Mouse (Mus musculus) lung, postnatal 0 days (tissue): ENCODE data around the gene Mical3. TPM values are rescaled to one million over a fixed set of nuclear protein-coding genes. Genes with fewer than 3 reads are reported as not detected.
A peak's percentile ranks its signal among the peaks of the same experiment; 100 is the strongest.
"Not testable (repeated sequence)": the region's sequence is repeated elsewhere in the genome, so short reads cannot be mapped to it uniquely, and the experiment has no call there.

Experiments
- ATAC-seq: fragments of 200-750 bp; cut with Nextera tagmentation; 2 replicates; pipeline ENCODE4 v1.8.0; 2017; ENCODE audit warnings: moderate library complexity
- DNase-seq: peaks from one replicate; pipeline ENCODE4 v3.0.0-alpha.2; 2016; ENCODE audit warnings: low spot score
- H3K27ac ChIP-seq: fragments of 300-500 bp; sonication (generic); 2 replicates; pipeline ENCODE4 v1.5.1; 2014; ENCODE audit warnings: antibody characterized with exemption, mild to moderate bottlenecking, low read length, mixed read lengths
- H3K27me3 ChIP-seq: fragments of 300-500 bp; sonication (generic); replicated peaks from 2 replicates; pipeline ENCODE4 v1.6.1; 2014; ENCODE audit warnings: low read length, mixed read lengths; ENCODE audit not compliant: insufficient read depth
- H3K36me3 ChIP-seq: fragments of 300-500 bp; sonication (generic); 2 replicates; pipeline ENCODE4 v1.6.1; 2014; ENCODE audit warnings: low read length, mixed read lengths; ENCODE audit not compliant: insufficient read depth
- H3K4me1 ChIP-seq: fragments of 300-500 bp; sonication (generic); 2 replicates; pipeline ENCODE4 v1.6.1; 2014; ENCODE audit warnings: antibody characterized with exemption, low read depth, low read length, mixed read lengths; ENCODE audit not compliant: insufficient read depth
- H3K4me2 ChIP-seq: fragments of 300-500 bp; sonication (generic); replicated peaks from 2 replicates; pipeline ENCODE4 v1.6.1; 2014; ENCODE audit warnings: low read depth, mild to moderate bottlenecking, low read length, moderate library complexity, mixed read lengths
- H3K4me3 ChIP-seq: fragments of 300-500 bp; sonication (generic); 2 replicates; pipeline ENCODE4 v1.5.1; 2014; ENCODE audit warnings: low read depth, low read length
- H3K9ac ChIP-seq: fragments of 300-500 bp; sonication (generic); replicated peaks from 2 replicates; pipeline ENCODE4 v1.6.1; 2014; ENCODE audit warnings: low read depth, mild to moderate bottlenecking
- H3K9me3 ChIP-seq: fragments of 300-500 bp; sonication (generic); 2 replicates; pipeline ENCODE4 v1.6.1; 2016; ENCODE audit warnings: low read length, mixed read lengths
- CTCF ChIP-seq: IDR thresholded peaks from 2 replicates; pipeline ENCODE4 v1.5.1; 2016; ENCODE audit warnings: antibody characterized with exemption, mild to moderate bottlenecking
- EP300 ChIP-seq: IDR thresholded peaks from 2 replicates; pipeline ENCODE4 v1.6.1; 2016; ENCODE audit warnings: antibody characterized with exemption, mild to moderate bottlenecking, control low read depth
- WGBS: fragments of 180-500 bp; shearing (Covaris S2); extraction: QIAGEN DNeasy Blood & Tissue Kit; methylation state at CpG from one replicate; pipeline ENCODE4 v1.1.7; 2014; 5-methylcytosine and 5-hydroxymethylcytosine counted together
- polyA plus RNA-seq: library from polyadenylated mRNA; unstranded; fragments of >200 nt; fragmentation: Nextera tagmentation; extraction: Ambion mirVana; gene quantifications from 2 replicates; pipeline ENCODE4 v1.2.1, GENCODE M21; 2015

The Mical3 gene
- polyA plus RNA-seq, 1 experiment from 2014 or later: 12.8 TPM

GRCm38 (mm10) chr6:120927765-120928164 lies 203.0 kb downstream of the Mical3 start:
- TF ChIP-seq CTCF (no peak), EP300 (peak; percentile 95)
- H3K4me1 ChIP-seq: no peaks in the 10 kb centered on the region
- H3K9me3 ChIP-seq: no peaks in the 10 kb centered on the region
- no peaks in the 10 kb centered on the region for H3K27me3 ChIP-seq
- no peak overlapping the region for H3K4me2 ChIP-seq
- H3K4me3 ChIP-seq: no peak overlapping the region
- H3K27ac ChIP-seq: no peak overlapping the region
- DNase-seq (peak; percentile 55), ATAC-seq (peak; percentile 90)
- 44% methylated on average over 3 of the region's 3 CpGs for WGBS
- no peak overlapping the region for H3K9ac ChIP-seq
- no peaks in the 10 kb centered on the region; the same call in 1 of the 2 replicates for H3K36me3 ChIP-seq

DNA sequence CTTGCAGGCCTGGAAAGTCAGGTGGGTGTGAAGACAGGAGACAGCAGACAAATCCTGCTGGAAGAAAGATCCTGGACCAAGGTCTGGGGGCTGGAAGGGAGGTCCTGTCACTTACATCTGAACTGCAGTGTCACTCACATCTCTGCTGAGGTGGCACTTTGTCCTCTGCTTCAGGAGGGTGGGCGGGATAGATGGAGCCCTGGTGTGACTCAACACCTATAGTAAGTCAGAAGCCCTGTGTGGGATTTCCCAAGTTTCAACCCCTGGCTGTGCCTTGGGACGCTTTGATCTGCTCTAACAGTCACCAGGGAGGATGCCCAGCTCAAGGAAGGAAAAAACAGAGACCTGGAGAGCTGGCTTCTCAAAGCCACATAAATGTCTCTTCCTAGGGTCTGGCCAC lies 203.9 kb downstream of the Mical3 start:
- WGBS: 58% methylated on average over 2 of the region's 2 CpGs
- H3K4me2 ChIP-seq: no peak overlapping the region
- no peak overlapping the region for H3K9ac ChIP-seq
- no peaks in the 10 kb centered on the region; the same call in 1 of the 2 replicates for H3K36me3 ChIP-seq
- H3K4me1 ChIP-seq: no peaks in the 10 kb centered on the region
- H3K27ac ChIP-seq: no peak overlapping the region
- no peak for DNase-seq
- TF ChIP-seq EP300 (no peak), CTCF (no peak)
- no peak for ATAC-seq
- no peaks in the 10 kb centered on the region for H3K27me3 ChIP-seq
- no peaks in the 10 kb centered on the region for H3K9me3 ChIP-seq
- no peak overlapping the region for H3K4me3 ChIP-seq

DNA sequence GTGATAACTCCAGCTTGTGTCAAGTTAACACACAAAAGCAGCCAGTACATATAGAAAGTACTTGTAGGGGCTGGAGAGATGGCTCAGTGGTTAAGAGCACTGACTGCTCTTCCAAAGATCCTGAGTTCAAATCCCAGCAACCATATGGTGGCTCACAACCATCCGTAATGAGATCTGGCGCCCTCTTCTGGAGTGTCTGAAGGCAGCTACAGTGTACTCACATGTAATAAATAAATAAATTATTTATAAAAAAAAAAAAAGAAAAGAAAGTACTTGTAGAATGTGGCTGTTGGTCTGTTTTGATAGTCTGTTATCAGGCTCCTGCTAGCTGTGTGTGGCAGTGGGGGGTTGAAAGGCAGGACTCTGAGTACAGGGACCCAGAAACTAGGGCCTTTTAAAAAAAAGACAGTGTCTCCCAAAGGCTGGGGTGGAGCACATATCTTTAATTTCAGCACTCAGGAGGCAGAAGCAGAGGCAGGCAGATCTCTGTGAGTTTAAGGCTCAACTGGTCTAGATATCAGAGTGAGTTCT lies 205.9 kb downstream of the Mical3 start:
- not testable (repeated sequence) for H3K36me3 ChIP-seq, DNase-seq, H3K9ac ChIP-seq, H3K27ac ChIP-seq, H3K9me3 ChIP-seq, H3K27me3 ChIP-seq, H3K4me3 ChIP-seq, ATAC-seq, H3K4me2 ChIP-seq, H3K4me1 ChIP-seq
- WGBS: 75% methylated on average over 2 of the region's 2 CpGs

- DNase-seq (no peak), ATAC-seq (no peak)
- Histone ChIP-seq H3K4me3 (no peak overlapping the region), H3K4me1 (peaks cover 8% of the 10 kb centered on the region; the same call in 1 of the 2 replicates), H3K4me2 (no peak overlapping the region), H3K9ac (no peak overlapping the region), H3K27ac (no peak overlapping the region), H3K27me3 (no peaks in the 10 kb centered on the region), H3K36me3 (no peaks in the 10 kb centered on the region), H3K9me3 (no peaks in the 10 kb centered on the region)
- WGBS: 83% methylated on average over 2 of the region's 3 CpGs
- TF ChIP-seq EP300 (no peak), CTCF (no peak)
Measured at GRCm38 (mm10) chr6:120917975-120918374, 212.8 kb downstream of the Mical3 start.

- ATAC-seq (peak; percentile 50), DNase-seq (peak; percentile 46)
- not testable (repeated sequence) for H3K27me3 ChIP-seq, H3K36me3 ChIP-seq, H3K9me3 ChIP-seq, H3K27ac ChIP-seq, H3K4me1 ChIP-seq
- Histone ChIP-seq H3K4me3 (peak overlapping the region; percentile 55), H3K4me2 (peak overlapping the region; percentile 96), H3K9ac (0 out of 2 replicates have a peak overlapping the region, but pooled peaks have one; percentile 32)
- 20% methylated on average over 10 of the region's 14 CpGs for WGBS
Measured at GRCm38 (mm10) chr6:120916972-120917881, 213.6 kb downstream of the Mical3 start.

GRCm38 (mm10) chr6:120916074-120916971 lies 214.5 kb downstream of the Mical3 start, which contains the start of gene Bid:
TSS of gene Bid (minus strand) at chr6:120916853.
- 2% methylated on average over 58 of the region's 67 CpGs for WGBS
- Histone ChIP-seq H3K4me1 (peaks cover 8% of the 10 kb centered on the region; the same call in 1 of the 2 replicates), H3K9ac (peak within 1 kb of the TSS; percentile 32; the same call in 1 of the 2 replicates), H3K27me3 (no peaks in the 10 kb centered on the region), H3K4me2 (peak within 1 kb of the TSS; percentile 96), H3K36me3 (no peaks in the 10 kb centered on the region), H3K4me3 (peak within 1 kb of the TSS; percentile 55), H3K9me3 (no peaks in the 10 kb centered on the region), H3K27ac (0 out of 2 replicates have a peak within 1 kb of the TSS, but pooled peaks have one; percentile 10)
- TF ChIP-seq EP300 (no peak), CTCF (no peak)
- DNase-seq (peak; percentile 88), ATAC-seq (peak; percentile 88)
